Mouse (Mus musculus) small intestine, adult 2 months (tissue): Measurements from ENCODE around the gene Prox2.

Source experiments
- CTCF ChIP-seq: fragments of 200-500 bp; IDR thresholded peaks from 2 replicates; pipeline ENCODE4 v1.5.1; 2012; ENCODE audit warnings: low read depth, mild to moderate bottlenecking, control low read depth, inconsistent platforms, low read length, moderate library complexity, mixed read lengths; ENCODE audit not compliant: insufficient replicate concordance, insufficient read length; ENCODE audit errors: extremely low read depth
- POLR2A ChIP-seq: fragments of 200-500 bp; IDR thresholded peaks from 2 replicates; pipeline ENCODE4 v1.6.1; 2012; ENCODE audit warnings: low read depth, mild to moderate bottlenecking, control low read depth, inconsistent platforms, low read length, moderate library complexity

GRCm38 (mm10) chr12:85153011-85153410 lies 42.5 kb upstream of the Prox2 start:
- TF ChIP-seq CTCF = no peak
- no peak for TF ChIP-seq POLR2A
